Mouse (Mus musculus) MEL (cell line): Measurements from ENCODE around the gene Zwilch.

ENCODE experiments used
- BHLHE40 ChIP-seq: IDR thresholded peaks from 2 replicates; pipeline ENCODE4 v1.6.1; 2012; ENCODE audit warnings: low read depth, mild to moderate bottlenecking, inconsistent platforms, low read length, improper control_type of control experiment, borderline replicate concordance
- CHD2 ChIP-seq: IDR thresholded peaks from 2 replicates; pipeline ENCODE4 v1.6.1; 2011; ENCODE audit warnings: low read length, improper control_type of control experiment
- CTCF ChIP-seq, 3 experiments: IDR thresholded peaks in 2 of 3; conservative IDR thresholded peaks in 1 of 3; 2 replicates each; pipeline ENCODE4 v1.5.1; 2011 to 2012; ENCODE audit warnings: low read length in 3 of 3, low read depth in 2 of 3, mild to moderate bottlenecking in 2 of 3, improper control_type of control experiment in 1 of 3, inconsistent platforms in 1 of 3, mixed read lengths in 1 of 3, moderate library complexity in 1 of 3; ENCODE audit not compliant: control insufficient read depth in 1 of 3, insufficient read depth in 1 of 3, poor library complexity in 1 of 3, severe bottlenecking in 1 of 3
- EP300 ChIP-seq, 2 experiments: IDR thresholded peaks; 2 replicates each; pipeline ENCODE4 v1.6.1; 2011; ENCODE audit warnings: improper control_type of control experiment in 2 of 2, low read length in 2 of 2, low read depth in 1 of 2, mild to moderate bottlenecking in 1 of 2
- GABPA ChIP-seq: IDR thresholded peaks from 2 replicates; pipeline ENCODE4 v1.6.1; 2012; ENCODE audit warnings: low read depth, mild to moderate bottlenecking, inconsistent platforms, low read length, improper control_type of control experiment, moderate library complexity
- GATA1 ChIP-seq: IDR thresholded peaks from 2 replicates; pipeline ENCODE4 v1.6.1; 2011; ENCODE audit warnings: low read depth, low read length, improper control_type of control experiment
- MXI1 ChIP-seq: IDR thresholded peaks from 2 replicates; pipeline ENCODE4 v1.6.1; 2011; ENCODE audit warnings: mild to moderate bottlenecking, low read depth, low read length, improper control_type of control experiment
- POLR2A ChIP-seq, 2 experiments: IDR thresholded peaks; 2 replicates each; pipeline ENCODE4 v1.6.1; 2011 to 2012; ENCODE audit warnings: low read length in 2 of 2, mild to moderate bottlenecking in 2 of 2, control low read depth in 1 of 2, improper control_type of control experiment in 1 of 2, low read depth in 1 of 2, moderate library complexity in 1 of 2; ENCODE audit not compliant: control insufficient read depth in 1 of 2, insufficient read depth in 1 of 2, poor library complexity in 1 of 2
- RAD21 ChIP-seq: IDR thresholded peaks from 2 replicates; pipeline ENCODE4 v1.6.1; 2011; ENCODE audit warnings: mild to moderate bottlenecking, low read depth, low read length, improper control_type of control experiment
- ZC3H11A ChIP-seq: IDR thresholded peaks from 2 replicates; pipeline ENCODE4 v1.6.1; 2012; ENCODE audit warnings: low read depth, mild to moderate bottlenecking, inconsistent platforms, low read length, improper control_type of control experiment

DNA sequence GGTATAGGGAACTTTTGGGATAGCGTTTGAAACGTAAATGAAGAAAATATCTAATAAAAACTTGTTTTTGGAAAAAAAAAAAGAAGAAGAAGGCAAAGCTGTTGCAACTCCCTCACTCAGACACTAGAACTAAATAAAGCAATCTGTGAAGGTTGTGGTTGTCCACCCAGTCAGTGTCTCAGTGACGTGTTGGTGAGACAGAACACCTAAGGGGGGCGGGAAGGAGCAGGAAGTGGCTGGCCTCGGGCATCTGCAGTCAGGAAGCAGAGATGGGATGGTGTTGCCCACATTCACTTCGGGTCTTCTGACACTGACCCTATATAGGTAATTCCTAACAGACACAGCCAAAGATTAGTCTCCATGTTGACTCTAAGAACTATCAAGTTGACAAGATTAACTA is 57.1 kb downstream of the Zwilch start:
- TF ChIP-seq GABPA (no peak), CTCF (IDR thresholded peaks at IDR 0.05 in 2 of 3, conservative IDR thresholded peaks at IDR 0.05 in 1 of 3; ENCODE audit: control insufficient read depth in 1 of 3, insufficient read depth in 1 of 3, low read depth in 2 of 3, low read length in 3 of 3, poor library complexity in 1 of 3, severe bottlenecking in 1 of 3) (no peak), CHD2 (no peak), GATA1 (no peak), EP300 (IDR thresholded peaks at IDR 0.05; ENCODE audit: low read depth in 1 of 2, low read length in 2 of 2) (no peak), RAD21 (no peak), BHLHE40 (no peak), MXI1 (no peak), ZC3H11A (no peak), POLR2A (IDR thresholded peaks at IDR 0.05; ENCODE audit: control insufficient read depth in 1 of 2, insufficient read depth in 1 of 2, low read depth in 1 of 2, low read length in 2 of 2, poor library complexity in 1 of 2) (no peak)
